Mouse (Mus musculus) ES-Bruce4 (cell line): Measurements from ENCODE around the gene Usp30. TPM values are rescaled to one million over a fixed set of nuclear protein-coding genes. Genes with fewer than 3 reads are reported as not detected.

Source experiments
- H3K27ac ChIP-seq: 2 replicates; pipeline ENCODE4 v1.5.1; 2012; ENCODE audit warnings: low read length, inconsistent platforms; ENCODE audit not compliant: insufficient read depth
- H3K27me3 ChIP-seq: 2 replicates; pipeline ENCODE4 v1.6.1; 2012; ENCODE audit warnings: mild to moderate bottlenecking, low read length, inconsistent platforms; ENCODE audit not compliant: control insufficient read depth, poor library complexity, insufficient read depth, severe bottlenecking
- H3K36me3 ChIP-seq: 2 replicates; pipeline ENCODE4 v1.6.1; 2012; ENCODE audit warnings: inconsistent platforms, mild to moderate bottlenecking, low read length, moderate library complexity; ENCODE audit not compliant: control insufficient read depth, poor library complexity, insufficient read depth, severe bottlenecking
- H3K4me1 ChIP-seq: one replicate; pipeline ENCODE4 v1.8.1; 2011; ENCODE audit warnings: low read length; ENCODE audit not compliant: control insufficient read depth, insufficient read depth
- H3K4me3 ChIP-seq: 2 replicates; pipeline ENCODE4 v1.5.1; 2011; ENCODE audit warnings: low read depth, mild to moderate bottlenecking, low read length
- H3K9ac ChIP-seq: 2 replicates; pipeline ENCODE4 v1.6.1; 2012; ENCODE audit warnings: low read depth, mild to moderate bottlenecking, inconsistent platforms; ENCODE audit not compliant: poor library complexity, severe bottlenecking
- H3K9me3 ChIP-seq: replicated peaks from 2 replicates; pipeline ENCODE4 v1.6.1; 2012; ENCODE audit warnings: mild to moderate bottlenecking, low read length, inconsistent platforms; ENCODE audit not compliant: control insufficient read depth, poor library complexity, insufficient read depth, severe bottlenecking
- CTCF ChIP-seq: IDR thresholded peaks from one replicate; pipeline ENCODE4 v1.8.1; 2011; ENCODE audit warnings: low read depth, low read length
- EP300 ChIP-seq: IDR thresholded peaks from 2 replicates; pipeline ENCODE4 v1.6.1; 2011; ENCODE audit warnings: low read depth, low read length; ENCODE audit not compliant: insufficient read depth
- POLR2A ChIP-seq: IDR thresholded peaks from one replicate; pipeline ENCODE4 v1.8.1; 2011; ENCODE audit warnings: low read length; ENCODE audit not compliant: insufficient read depth
- polyA plus RNA-seq: library from polyadenylated mRNA; stranded (reverse); fragments of >200 nt; gene quantifications from 2 replicates; pipeline ENCODE4 v1.2.4, GENCODE M21; 2011; ENCODE audit warnings: low read depth; ENCODE audit not compliant: missing spikeins, insufficient read depth, insufficient read length

The Usp30 gene
- polyA plus RNA-seq, 1 experiment: 13.9 TPM

GRCm38 (mm10) chr5:114126008-114126407 is 60.7 kb downstream of the Usp30 start:
- peaks cover 10% of the 10 kb centered on the region for H3K4me1 ChIP-seq
- peaks cover 9% of the 10 kb centered on the region for H3K36me3 ChIP-seq
- no peak overlapping the region for H3K4me3 ChIP-seq
- no peaks in the 10 kb centered on the region for H3K9me3 ChIP-seq
- TF ChIP-seq POLR2A (no peak), EP300 (no peak), CTCF (no peak)
- no peaks in the 10 kb centered on the region for H3K27me3 ChIP-seq
- H3K27ac ChIP-seq: peak overlapping the region; percentile 10; the same call in 1 of the 2 replicates
- H3K9ac ChIP-seq: peak overlapping the region; percentile 71; the same call in 1 of the 2 replicates

DNA sequence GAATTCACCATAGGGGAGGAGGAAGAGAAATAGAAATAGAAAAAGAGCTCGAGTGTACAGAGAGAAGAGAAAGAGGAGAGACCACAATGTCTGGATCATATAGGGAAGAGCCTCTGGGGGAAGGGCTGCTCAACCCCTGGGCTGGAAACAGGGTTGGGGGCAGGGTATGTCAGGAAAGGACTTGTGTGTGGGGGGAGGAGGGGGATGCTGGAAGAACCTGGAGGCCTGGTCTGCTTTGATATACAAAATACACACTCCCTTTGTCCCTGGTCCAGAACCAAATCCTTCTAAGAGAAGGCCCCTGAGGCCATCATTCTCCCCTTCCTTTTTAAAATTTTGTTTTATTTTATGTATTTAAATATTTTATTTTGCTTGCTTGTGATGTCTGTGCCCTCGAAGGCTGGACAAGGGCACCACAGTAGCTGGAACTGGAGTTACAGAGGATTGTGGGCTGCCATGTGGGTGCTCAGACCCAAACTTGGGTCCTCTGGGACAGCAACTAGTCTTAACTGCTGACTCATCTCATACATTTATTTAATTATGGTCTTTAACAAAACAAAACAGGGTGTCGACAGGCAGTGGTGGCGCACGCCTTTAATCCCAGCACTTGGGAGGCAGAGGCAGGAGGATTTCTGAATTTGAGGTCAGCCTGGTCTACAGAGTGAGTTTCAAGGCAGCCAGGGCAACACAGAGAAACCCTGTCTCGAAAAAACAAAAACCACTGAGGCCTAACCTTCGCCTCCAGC is 61.4 kb downstream of the Usp30 start:
- Histone ChIP-seq H3K9ac (peak overlapping the region; percentile 71), H3K4me3 (peak overlapping the region; percentile 80), H3K9me3 (no peaks in the 10 kb centered on the region), H3K27ac (peak overlapping the region; percentile 94), H3K36me3 (peaks cover 9% of the 10 kb centered on the region), H3K4me1 (peaks cover 10% of the 10 kb centered on the region), H3K27me3 (no peaks in the 10 kb centered on the region)
- TF ChIP-seq CTCF (no peak), EP300 (peak; percentile 91)

GRCm38 (mm10) chr5:114127374-114128349 is 62.4 kb downstream of the Usp30 start, which contains the start of gene Alkbh2:
TSS of gene Alkbh2 (minus strand) at chr5:114128218.
- Histone ChIP-seq H3K9ac (peak within 1 kb of the TSS; percentile 71), H3K27me3 (no peaks in the 10 kb centered on the region), H3K27ac (peak within 1 kb of the TSS; percentile 94), H3K4me1 (peaks cover 10% of the 10 kb centered on the region), H3K9me3 (no peaks in the 10 kb centered on the region), H3K36me3 (peaks cover 13% of the 10 kb centered on the region), H3K4me3 (peak within 1 kb of the TSS; percentile 80)
- TF ChIP-seq CTCF: peak; percentile 89
- peak; percentile 55 for TF ChIP-seq POLR2A
- TF ChIP-seq EP300: peak; percentile 70; the same call in 1 of the 2 replicates

- Histone ChIP-seq H3K9ac (peak overlapping the region; percentile 81), H3K9me3 (no peaks in the 10 kb centered on the region), H3K36me3 (peaks cover 22% of the 10 kb centered on the region), H3K27ac (peak overlapping the region; percentile 41), H3K4me1 (peaks cover 9% of the 10 kb centered on the region), H3K27me3 (no peaks in the 10 kb centered on the region), H3K4me3 (peak overlapping the region; percentile 63)
- TF ChIP-seq CTCF (no peak), EP300 (no peak), POLR2A (no peak)
These were observed 64.4 kb downstream of the Usp30 start for GRCm38 (mm10) chr5:114129550-114130210.

DNA sequence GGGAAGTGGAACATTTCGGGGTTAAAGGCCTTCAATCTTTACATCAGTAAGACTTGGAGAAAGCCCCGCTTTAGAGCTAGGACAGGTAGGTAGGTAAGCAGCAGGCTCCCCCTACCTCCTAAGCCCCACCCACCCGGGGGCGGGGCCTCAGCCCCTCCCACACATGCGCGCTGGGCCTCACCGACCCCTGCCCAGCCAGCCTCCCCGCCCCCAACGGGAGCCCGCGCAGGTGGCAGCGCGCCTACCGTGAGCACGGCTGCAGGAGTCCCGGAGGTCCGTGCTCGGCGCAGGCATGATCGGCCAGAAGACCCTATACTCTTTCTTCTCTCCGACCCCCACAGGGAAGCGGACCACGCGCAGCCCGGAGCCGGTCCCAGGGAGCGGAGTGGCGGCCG is 64.9 kb downstream of the Usp30 start, which contains the start of gene Ung:
Ung (plus strand) TSS at position 176 of the 395 bp plus-strand sequence.
- peak within 1 kb of the TSS; percentile 41 for H3K27ac ChIP-seq
- peaks cover 24% of the 10 kb centered on the region for H3K36me3 ChIP-seq
- H3K9ac ChIP-seq: peak within 1 kb of the TSS; percentile 81
- H3K27me3 ChIP-seq: no peaks in the 10 kb centered on the region
- TF ChIP-seq POLR2A: peak; percentile 33
- no peak for TF ChIP-seq CTCF
- peak within 1 kb of the TSS; percentile 73 for H3K4me3 ChIP-seq
- H3K4me1 ChIP-seq: peaks cover 8% of the 10 kb centered on the region
- no peaks in the 10 kb centered on the region for H3K9me3 ChIP-seq
